Mouse (Mus musculus) midbrain, embryonic 12.5 days (tissue): Measurements from ENCODE around the gene Dbx1. TPM values are rescaled to one million over a fixed set of nuclear protein-coding genes. Genes with fewer than 3 reads are reported as not detected.

Experiments
- ATAC-seq: fragments of 200-750 bp; cut with Nextera tagmentation; 2 replicates; pipeline ENCODE4 v1.8.0; 2017; ENCODE audit warnings: low read depth, moderate TSS enrichment, moderate library complexity; ENCODE audit not compliant: low FRiP score
- H3K27ac ChIP-seq: fragments of 300-500 bp; sonication (generic); replicated peaks from 2 replicates; pipeline ENCODE4 v1.5.1; 2016; ENCODE audit warnings: mild to moderate bottlenecking
- H3K27me3 ChIP-seq: fragments of 300-500 bp; sonication (generic); 2 replicates; pipeline ENCODE4 v1.6.1; 2016; ENCODE audit warnings: mild to moderate bottlenecking
- H3K36me3 ChIP-seq: fragments of 300-500 bp; sonication (generic); 2 replicates; pipeline ENCODE4 v1.6.1; 2016
- H3K4me1 ChIP-seq: fragments of 300-500 bp; sonication (generic); 2 replicates; pipeline ENCODE4 v1.6.1; 2016
- H3K4me2 ChIP-seq: fragments of 300-500 bp; sonication (generic); replicated peaks from 2 replicates; pipeline ENCODE4 v1.6.1; 2016; ENCODE audit warnings: mild to moderate bottlenecking, moderate library complexity
- H3K4me3 ChIP-seq: fragments of 300-500 bp; sonication (generic); 2 replicates; pipeline ENCODE4 v1.5.1; 2016; ENCODE audit warnings: mild to moderate bottlenecking
- H3K9ac ChIP-seq: fragments of 300-500 bp; sonication (generic); replicated peaks from 2 replicates; pipeline ENCODE4 v1.6.1; 2016; ENCODE audit warnings: mild to moderate bottlenecking, moderate library complexity
- H3K9me3 ChIP-seq: fragments of 300-500 bp; sonication (generic); 2 replicates; pipeline ENCODE4 v1.6.1; 2016; ENCODE audit warnings: mild to moderate bottlenecking
- WGBS: fragments of 180-500 bp; shearing (Covaris S2); methylation state at CpG from one replicate; pipeline ENCODE4 v1.1.7; 2016; 5-methylcytosine and 5-hydroxymethylcytosine counted together
- polyA plus RNA-seq: library from polyadenylated mRNA; unstranded; fragments of >200 nt; fragmentation: Nextera tagmentation; extraction: Ambion mirVana; gene quantifications from 2 replicates; pipeline ENCODE4 v1.2.1, GENCODE M21; 2016

Gene Dbx1
- polyA plus RNA-seq, 1 experiment from 2014 or later = 184 TPM

- H3K4me1 ChIP-seq = peaks cover 60% of the 10 kb centered on the region
- peak overlapping the region; percentile 42 for H3K4me2 ChIP-seq
- peak overlapping the region; percentile 69 for H3K27ac ChIP-seq
- no peak overlapping the region for H3K9ac ChIP-seq
- no peaks in the 10 kb centered on the region for H3K36me3 ChIP-seq
- H3K27me3 ChIP-seq = peaks cover 84% of the 10 kb centered on the region
- peak; percentile 36 for ATAC-seq
- WGBS = 5% methylated on average over 18 of the region's 18 CpGs
- H3K9me3 ChIP-seq = 0 out of 2 replicates have a peak, but pooled peaks cover under 1% of the 10 kb centered on the region
- peak overlapping the region; percentile 15; the same call in 1 of the 2 replicates for H3K4me3 ChIP-seq
Measured at GRCm38 (mm10) chr7:49639864-49640708, 3.4 kb upstream of the Dbx1 start.

- ATAC-seq = no peak
Measured at GRCm38 (mm10) chr7:49638941-49639776, 2.5 kb upstream of the Dbx1 start.

GRCm38 (mm10) chr7:49637851-49638663 is 1.4 kb upstream of the Dbx1 start:
- H3K9ac ChIP-seq = no peak overlapping the region
- peak overlapping the region; percentile 67; the same call in 1 of the 2 replicates for H3K27ac ChIP-seq
- H3K4me3 ChIP-seq = peak overlapping the region; percentile 17
- H3K36me3 ChIP-seq = no peaks in the 10 kb centered on the region
- H3K27me3 ChIP-seq = peaks cover 76% of the 10 kb centered on the region
- peaks cover 74% of the 10 kb centered on the region for H3K4me1 ChIP-seq
- ATAC-seq = 0 out of 2 replicates have a peak, but pooled peaks have one; percentile 14
- WGBS = under 1% methylated on average over 21 of the region's 21 CpGs
- H3K4me2 ChIP-seq = peak overlapping the region; percentile 56
- no peaks in the 10 kb centered on the region for H3K9me3 ChIP-seq

More at GRCm38 (mm10) chr7:49638941-49639776, 2.5 kb upstream of the Dbx1 start:
- Histone ChIP-seq H3K27ac (peak overlapping the region; percentile 69; the same call in 1 of the 2 replicates), H3K27me3 (peaks cover 79% of the 10 kb centered on the region), H3K4me3 (peak overlapping the region; percentile 16), H3K9me3 (no peaks in the 10 kb centered on the region), H3K4me2 (peak overlapping the region; percentile 42), H3K4me1 (peaks cover 65% of the 10 kb centered on the region), H3K36me3 (no peaks in the 10 kb centered on the region), H3K9ac (no peak overlapping the region; the same call in 1 of the 2 replicates)
- WGBS = 1% methylated on average over 35 of the region's 35 CpGs

GRCm38 (mm10) chr7:49637281-49637680 is 632 bp upstream of the Dbx1 start:
- Histone ChIP-seq H3K9ac (no peak overlapping the region), H3K4me3 (peak overlapping the region; percentile 9; the same call in 1 of the 2 replicates), H3K9me3 (no peaks in the 10 kb centered on the region), H3K27me3 (peaks cover 76% of the 10 kb centered on the region), H3K4me1 (peaks cover 82% of the 10 kb centered on the region), H3K36me3 (peaks cover 3% of the 10 kb centered on the region; the same call in 1 of the 2 replicates), H3K27ac (peak overlapping the region; percentile 46; the same call in 1 of the 2 replicates), H3K4me2 (peak overlapping the region; percentile 56)
- 1% methylated on average over 9 of the region's 9 CpGs for WGBS
- ATAC-seq = no peak

GRCm38 (mm10) chr7:49635971-49636370 is 678 bp downstream of the Dbx1 start:
- Histone ChIP-seq H3K9me3 (no peaks in the 10 kb centered on the region), H3K27ac (peak overlapping the region; percentile 76), H3K36me3 (peaks cover 10% of the 10 kb centered on the region), H3K27me3 (peaks cover 80% of the 10 kb centered on the region), H3K4me2 (peak overlapping the region; percentile 56), H3K9ac (peak overlapping the region; percentile 68), H3K4me3 (peak overlapping the region; percentile 52), H3K4me1 (peaks cover 76% of the 10 kb centered on the region)
- WGBS = under 1% methylated on average over 22 of the region's 22 CpGs
- ATAC-seq = no peak

GRCm38 (mm10) chr7:49635074-49635621 is 1.5 kb downstream of the Dbx1 start:
- no peak; the same call in 1 of the 2 replicates for ATAC-seq
- Histone ChIP-seq H3K27ac (peak overlapping the region; percentile 76), H3K9ac (peak overlapping the region; percentile 68), H3K4me3 (peak overlapping the region; percentile 52), H3K27me3 (peaks cover 84% of the 10 kb centered on the region), H3K4me2 (peak overlapping the region; percentile 56), H3K9me3 (no peaks in the 10 kb centered on the region), H3K4me1 (peaks cover 70% of the 10 kb centered on the region), H3K36me3 (peaks cover 10% of the 10 kb centered on the region)
- under 1% methylated on average over 35 of the region's 35 CpGs for WGBS

GRCm38 (mm10) chr7:49634291-49635073 is 2.2 kb downstream of the Dbx1 start:
- peaks cover 83% of the 10 kb centered on the region for H3K27me3 ChIP-seq
- H3K4me1 ChIP-seq = peaks cover 63% of the 10 kb centered on the region
- H3K4me3 ChIP-seq = peak overlapping the region; percentile 52
- under 1% methylated on average over 26 of the region's 26 CpGs for WGBS
- H3K9me3 ChIP-seq = no peaks in the 10 kb centered on the region
- peak overlapping the region; percentile 68 for H3K9ac ChIP-seq
- no peak for ATAC-seq
- H3K27ac ChIP-seq = peak overlapping the region; percentile 76
- peak overlapping the region; percentile 56 for H3K4me2 ChIP-seq
- peaks cover 10% of the 10 kb centered on the region for H3K36me3 ChIP-seq

- H3K9ac ChIP-seq = peak overlapping the region; percentile 52
- H3K27me3 ChIP-seq = peaks cover 82% of the 10 kb centered on the region
- H3K4me1 ChIP-seq = peaks cover 53% of the 10 kb centered on the region
- peak overlapping the region; percentile 56 for H3K4me2 ChIP-seq
- H3K36me3 ChIP-seq = peaks cover 10% of the 10 kb centered on the region
- ATAC-seq = no peak
- under 1% methylated on average over 33 of the region's 33 CpGs for WGBS
- no peaks in the 10 kb centered on the region for H3K9me3 ChIP-seq
- peak overlapping the region; percentile 67 for H3K27ac ChIP-seq
- H3K4me3 ChIP-seq = peak overlapping the region; percentile 52
Measured at GRCm38 (mm10) chr7:49633375-49633956, 3.2 kb downstream of the Dbx1 start.

GRCm38 (mm10) chr7:49632391-49632790 is 4.3 kb downstream of the Dbx1 start:
- peak overlapping the region; percentile 52; the same call in 1 of the 2 replicates for H3K9ac ChIP-seq
- no peak for ATAC-seq
- peaks cover 44% of the 10 kb centered on the region for H3K4me1 ChIP-seq
- WGBS = 14% methylated on average over 24 of the region's 24 CpGs
- H3K9me3 ChIP-seq = no peaks in the 10 kb centered on the region
- H3K36me3 ChIP-seq = peaks cover 10% of the 10 kb centered on the region
- H3K4me3 ChIP-seq = peak overlapping the region; percentile 52
- H3K27ac ChIP-seq = peak overlapping the region; percentile 67
- H3K27me3 ChIP-seq = peaks cover 84% of the 10 kb centered on the region
- peak overlapping the region; percentile 56 for H3K4me2 ChIP-seq

- H3K36me3 ChIP-seq = peaks cover 10% of the 10 kb centered on the region
- H3K4me1 ChIP-seq = peaks cover 39% of the 10 kb centered on the region
- H3K27ac ChIP-seq = no peak overlapping the region; the same call in 1 of the 2 replicates
- peak overlapping the region; percentile 52 for H3K4me3 ChIP-seq
- no peaks in the 10 kb centered on the region for H3K9me3 ChIP-seq
- H3K9ac ChIP-seq = peak overlapping the region; percentile 52; the same call in 1 of the 2 replicates
- H3K27me3 ChIP-seq = peaks cover 85% of the 10 kb centered on the region
- no peak for ATAC-seq
- 28% methylated on average over 9 of the region's 9 CpGs for WGBS
- H3K4me2 ChIP-seq = peak overlapping the region; percentile 56
Measured at GRCm38 (mm10) chr7:49631885-49632284, 4.8 kb downstream of the Dbx1 start.
